Mouse (Mus musculus) gastrocnemius, postnatal 14 days (tissue): ENCODE measurements around the gene Acsbg2. TPM values are rescaled to one million over a fixed set of nuclear protein-coding genes. Genes with fewer than 3 reads are reported as not detected.

Experiments used
- DNase-seq: peaks from one replicate; pipeline ENCODE4 v3.0.0; 2021; ENCODE audit warnings: mixed read lengths
- intact Hi-C: fragments of 180-260 bp; cut with DNase I; formaldehyde crosslinking; loops from one replicate; pipeline ENCODE4 v1.15.1; 2025; ENCODE audit warnings: low total_unique reads
- total RNA-seq, 2 experiments: library from RNA; stranded (reverse); gene quantifications; 2 replicates each; pipeline ENCODE4 v1.2.3; 2021

The Acsbg2 gene
- total RNA-seq, 2 experiments from 2014 or later, result not detected

DNA sequence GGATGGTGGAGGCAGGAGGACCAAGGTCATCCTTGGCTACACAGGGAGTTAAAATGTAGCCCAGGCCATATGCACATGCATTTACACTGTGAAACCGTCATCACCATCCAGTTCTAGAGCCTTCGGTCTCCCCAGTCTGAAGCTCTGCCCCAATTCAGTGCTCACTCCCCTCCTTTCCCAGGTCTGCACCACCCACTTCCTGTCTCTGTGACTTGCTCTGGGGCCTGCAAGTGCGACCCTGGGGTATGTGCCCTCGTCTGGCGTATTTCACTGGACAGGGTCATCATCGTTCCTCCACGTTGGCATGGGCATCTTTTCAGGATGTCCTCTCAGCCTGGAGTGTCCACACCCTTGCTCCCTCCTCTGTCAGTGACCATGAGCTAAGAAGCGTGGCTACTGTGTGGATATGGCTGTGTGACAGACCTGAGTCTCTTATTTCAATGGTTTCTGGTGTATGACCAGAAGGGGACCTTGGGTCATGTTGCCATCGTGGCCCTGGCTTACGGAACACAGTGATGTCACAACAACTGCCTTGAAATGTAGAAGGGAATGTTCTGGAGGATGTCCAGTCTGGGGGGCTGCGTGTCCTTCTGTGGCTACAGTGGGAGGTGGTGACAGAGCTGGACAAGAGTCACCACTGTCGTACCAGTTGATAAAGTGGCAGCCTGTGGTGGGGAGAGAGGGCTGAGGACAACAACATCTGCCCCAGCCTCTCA lies 847 bp upstream of the Acsbg2 start, which contains the start of gene 1700061G19Rik:
TSS of gene 1700061G19Rik (plus strand) at position 542 of the 716 bp plus-strand sequence.
- intact Hi-C loops, result no loop called here
- no peak for DNase-seq

- intact Hi-C loops, result no loop called here
- no peak for DNase-seq
Observed at GRCm38 (mm10) chr17:56872512-56872911, 1.7 kb downstream of the Acsbg2 start.

DNA sequence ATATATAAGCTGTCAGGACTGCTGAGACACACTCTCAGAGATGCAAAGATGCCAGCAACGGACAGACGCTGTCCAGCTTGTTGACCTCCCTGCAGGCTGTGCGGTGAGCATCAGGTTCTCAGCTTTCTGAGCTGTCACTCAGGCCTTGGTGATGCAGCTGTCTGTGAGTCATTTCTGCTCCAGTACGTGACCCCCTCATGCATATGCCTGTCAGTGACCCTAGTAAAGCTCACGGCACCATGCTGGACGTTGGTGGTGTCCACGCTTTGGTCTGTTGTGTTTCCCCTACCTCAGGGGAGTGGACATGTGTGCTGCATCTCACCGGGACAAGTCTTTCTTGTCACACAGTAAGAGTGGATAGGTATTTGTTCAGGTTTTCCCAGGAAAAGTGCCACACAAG lies 2.5 kb downstream of the Acsbg2 start:
- intact Hi-C loops, result no loop called here
- DNase-seq, result no peak

GRCm38 (mm10) chr17:56870287-56870953 lies 3.8 kb downstream of the Acsbg2 start:
- no peak for DNase-seq
- intact Hi-C loops, result no loop called here

GRCm38 (mm10) chr17:56869481-56869977 lies 4.7 kb downstream of the Acsbg2 start:
- intact Hi-C loops, result no loop called here
- DNase-seq, result no peak

DNA sequence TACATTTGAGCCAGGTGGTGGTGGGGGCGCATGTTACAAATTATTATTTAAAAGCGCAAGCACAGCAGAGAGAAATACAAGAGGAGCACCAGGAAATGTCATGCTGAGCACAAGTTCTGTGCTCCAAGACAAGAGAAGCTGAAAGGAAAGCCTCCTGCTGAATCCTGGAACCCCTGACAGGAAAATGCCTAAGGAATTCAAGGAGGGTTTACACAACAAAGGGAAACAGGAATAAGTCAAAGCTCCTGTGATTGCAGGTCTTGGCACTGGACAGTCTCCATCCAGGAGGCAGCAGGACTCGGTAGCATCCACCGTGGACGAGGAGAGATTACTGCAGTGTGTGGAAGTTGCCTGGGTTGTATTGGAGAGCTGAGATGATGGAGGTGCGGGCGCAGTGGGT lies 8.2 kb downstream of the Acsbg2 start:
- no peak for DNase-seq
- intact Hi-C loops, result no loop called here

DNA sequence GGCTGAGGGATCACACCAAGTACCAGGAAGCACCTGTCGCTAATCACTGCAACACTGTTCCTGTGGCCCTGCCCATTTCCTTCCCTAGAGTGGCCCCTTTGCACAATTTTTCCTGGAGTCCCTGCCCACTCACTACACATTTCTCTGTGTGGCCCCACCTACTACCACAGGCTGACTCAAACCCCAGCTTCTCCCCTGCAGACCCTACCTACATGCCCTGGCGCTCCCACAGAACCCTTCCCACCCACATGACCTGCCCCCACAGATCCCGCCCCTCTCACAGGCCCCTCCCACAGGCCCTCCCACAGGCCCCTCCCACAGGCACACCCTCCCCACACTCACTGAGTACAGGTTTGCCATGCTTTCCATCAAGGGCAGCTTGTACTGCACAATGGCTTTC lies 13.1 kb downstream of the Acsbg2 start:
- DNase-seq, result no peak
- intact Hi-C loops, result no loop called here

- DNase-seq, result peak; percentile 25
- intact Hi-C loops, result loop anchor here (5.0 kb wide), 1 partner anchor 52 kb away; no protein-coding TSS in a partner anchor
Observed at GRCm38 (mm10) chr17:56858922-56859321, 15.3 kb downstream of the Acsbg2 start.

- DNase-seq, result peak; percentile 67
- intact Hi-C loops, result loop anchor here (5.0 kb wide), 1 partner anchor 51 kb away; no protein-coding TSS in a partner anchor
Observed at GRCm38 (mm10) chr17:56858216-56858615, 16.0 kb downstream of the Acsbg2 start.

DNA sequence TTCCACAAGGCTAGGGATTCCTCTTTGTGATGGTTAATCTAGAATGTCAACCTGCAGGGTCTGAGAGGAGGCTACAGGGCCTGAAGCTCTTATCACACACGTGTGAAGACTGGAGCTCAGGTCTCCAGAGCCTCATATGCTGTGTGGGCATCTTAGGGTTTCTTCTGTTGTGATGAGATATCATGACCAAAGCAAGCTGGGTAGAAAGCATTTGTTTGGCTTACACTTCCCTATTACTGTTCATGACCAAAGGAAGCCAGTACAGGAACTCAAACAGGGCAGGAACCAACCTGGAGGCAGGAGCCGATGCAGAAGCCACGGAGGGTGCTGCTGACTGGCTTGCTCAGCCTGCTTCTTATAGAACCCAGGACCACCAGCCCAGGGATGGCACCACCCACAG lies 18.8 kb downstream of the Acsbg2 start:
- intact Hi-C loops, result loop anchor here (5.0 kb wide), 1 partner anchor 48 kb away; no protein-coding TSS in a partner anchor
- no peak for DNase-seq

DNA sequence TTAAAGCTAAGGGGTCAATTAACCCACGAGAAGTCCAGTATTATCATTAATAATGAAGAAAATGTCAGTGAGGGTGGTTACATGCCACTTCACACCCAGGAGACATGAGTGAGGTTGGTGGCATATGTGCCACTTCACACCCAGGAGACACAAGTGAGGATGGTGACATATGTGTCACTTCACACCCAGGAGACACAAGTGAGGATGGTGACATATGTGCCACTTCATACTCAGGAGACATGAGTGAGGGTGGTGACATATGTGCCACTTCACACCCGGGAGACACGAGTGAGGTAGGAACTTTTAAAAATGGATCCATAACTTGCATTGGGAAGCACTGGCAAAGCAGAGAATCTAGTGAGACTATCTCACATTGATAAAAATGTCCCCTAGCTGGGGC lies 23.1 kb downstream of the Acsbg2 start:
- no peak for DNase-seq

DNA sequence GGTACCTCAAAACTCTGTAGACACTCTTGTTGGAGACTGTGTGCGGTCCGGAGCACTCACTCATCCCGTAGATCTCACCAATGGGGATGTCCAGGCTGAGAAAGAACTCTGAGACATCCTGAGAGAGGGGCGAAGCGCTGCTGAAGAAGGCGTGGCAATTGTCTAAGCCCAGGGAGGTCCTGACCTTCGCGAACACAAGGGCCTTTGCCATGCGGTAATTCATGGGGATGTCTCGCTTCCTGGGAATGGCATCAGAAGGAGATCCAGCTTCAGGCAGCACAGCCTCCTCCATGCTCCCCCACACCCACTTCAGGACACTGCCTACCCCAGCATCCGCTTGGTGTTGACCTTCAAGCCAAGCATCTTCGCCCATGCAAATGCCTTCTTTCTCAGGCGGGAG lies 24.5 kb downstream of the Acsbg2 start:
- intact Hi-C loops, result no loop called here
- DNase-seq, result no peak

More for the DNA sequence above, 23.1 kb downstream of the Acsbg2 start:
- intact Hi-C loops, result no loop called here

DNA sequence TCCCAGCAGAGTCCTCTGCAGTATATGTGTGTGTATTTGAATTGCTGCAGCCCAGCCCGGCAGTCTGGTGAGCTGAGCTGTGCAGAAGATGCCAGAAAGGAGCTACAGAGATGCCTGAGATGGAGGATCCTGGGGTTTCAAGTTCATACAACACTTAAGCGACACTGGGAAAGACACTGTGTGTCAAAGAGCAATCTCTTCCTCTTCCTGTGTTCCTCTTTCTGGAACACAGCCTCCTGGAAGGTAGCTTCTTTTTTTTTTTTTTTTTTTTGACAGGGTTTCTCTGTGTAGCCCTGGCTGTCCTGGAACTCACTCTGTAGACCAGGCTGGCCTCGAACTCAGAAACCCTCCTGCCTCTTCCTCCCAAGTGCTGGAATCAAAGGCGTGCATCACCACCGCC lies 25.5 kb downstream of the Acsbg2 start:
- intact Hi-C loops, result no loop called here
- no peak for DNase-seq

- intact Hi-C loops, result no loop called here
- DNase-seq, result no peak
Observed at GRCm38 (mm10) chr17:56843678-56844077, 30.6 kb downstream of the Acsbg2 start.

- intact Hi-C loops, result no loop called here
Observed at GRCm38 (mm10) chr17:56842173-56842572, 32.1 kb downstream of the Acsbg2 start.

GRCm38 (mm10) chr17:56840524-56840923 lies 33.7 kb downstream of the Acsbg2 start:
- intact Hi-C loops, result no loop called here
- DNase-seq, result no peak

More at GRCm38 (mm10) chr17:56842173-56842572, 32.1 kb downstream of the Acsbg2 start:
- no peak for DNase-seq

DNA sequence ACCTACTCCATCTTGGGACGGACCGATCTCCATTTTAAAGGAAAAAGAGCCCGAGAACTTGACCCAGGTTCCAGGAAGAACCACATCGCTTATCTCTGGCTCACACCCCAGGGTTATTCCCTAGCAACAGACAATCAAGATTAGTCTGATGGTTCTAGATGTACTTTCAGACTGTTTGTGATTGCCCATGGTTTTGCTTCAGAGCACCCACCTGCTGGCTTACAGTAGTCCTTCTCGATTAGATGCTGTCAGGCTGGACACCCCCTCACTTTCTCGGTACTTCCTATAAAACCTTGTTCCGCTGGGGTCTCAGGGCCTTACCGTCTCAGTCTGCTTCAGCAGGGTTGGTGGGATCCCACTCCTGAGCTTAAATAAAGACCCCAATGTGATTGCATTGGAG lies 37.9 kb downstream of the Acsbg2 start:
- intact Hi-C loops, result no loop called here
- DNase-seq, result no peak

DNA sequence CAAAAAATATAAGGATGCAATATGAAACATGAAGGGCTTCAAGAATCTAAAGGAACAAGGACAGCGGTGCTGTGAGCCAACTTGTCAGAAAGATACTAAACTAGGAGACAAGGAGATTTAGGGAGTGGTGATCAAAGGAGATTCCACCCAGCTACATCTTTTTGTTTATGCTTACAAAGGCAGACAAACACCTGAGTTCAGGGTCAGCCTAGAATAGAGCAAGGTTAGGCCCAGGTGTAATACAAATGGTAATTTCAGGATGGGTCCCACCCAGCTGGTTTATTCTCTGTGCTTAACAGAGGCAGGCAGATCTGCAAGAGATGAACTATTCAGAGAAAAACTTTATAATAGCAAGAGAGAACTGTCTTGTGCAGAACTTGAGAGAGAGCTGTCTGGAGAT lies 40.9 kb downstream of the Acsbg2 start:
- no peak for DNase-seq
- intact Hi-C loops, result no loop called here

DNA sequence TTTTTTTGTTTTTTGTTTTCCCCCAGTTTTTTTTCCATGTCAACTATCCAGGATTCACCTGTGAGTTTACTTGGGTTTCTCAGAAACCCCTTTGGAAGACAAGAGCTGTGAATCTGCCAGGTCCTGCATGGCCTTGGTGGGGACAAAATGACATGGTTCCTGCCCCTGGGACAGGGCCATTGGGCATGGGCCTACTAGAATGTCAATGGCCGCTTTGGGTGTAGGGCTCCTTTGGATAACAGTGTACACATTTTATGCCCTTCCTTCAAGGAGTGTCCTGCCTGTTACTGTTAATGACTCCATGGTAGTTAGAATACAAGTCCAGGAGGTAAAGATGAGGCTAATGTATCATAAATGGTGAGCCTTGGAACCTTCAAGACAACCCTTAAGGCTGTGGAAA lies 41.3 kb downstream of the Acsbg2 start:
- intact Hi-C loops, result no loop called here
- DNase-seq, result no peak

DNA sequence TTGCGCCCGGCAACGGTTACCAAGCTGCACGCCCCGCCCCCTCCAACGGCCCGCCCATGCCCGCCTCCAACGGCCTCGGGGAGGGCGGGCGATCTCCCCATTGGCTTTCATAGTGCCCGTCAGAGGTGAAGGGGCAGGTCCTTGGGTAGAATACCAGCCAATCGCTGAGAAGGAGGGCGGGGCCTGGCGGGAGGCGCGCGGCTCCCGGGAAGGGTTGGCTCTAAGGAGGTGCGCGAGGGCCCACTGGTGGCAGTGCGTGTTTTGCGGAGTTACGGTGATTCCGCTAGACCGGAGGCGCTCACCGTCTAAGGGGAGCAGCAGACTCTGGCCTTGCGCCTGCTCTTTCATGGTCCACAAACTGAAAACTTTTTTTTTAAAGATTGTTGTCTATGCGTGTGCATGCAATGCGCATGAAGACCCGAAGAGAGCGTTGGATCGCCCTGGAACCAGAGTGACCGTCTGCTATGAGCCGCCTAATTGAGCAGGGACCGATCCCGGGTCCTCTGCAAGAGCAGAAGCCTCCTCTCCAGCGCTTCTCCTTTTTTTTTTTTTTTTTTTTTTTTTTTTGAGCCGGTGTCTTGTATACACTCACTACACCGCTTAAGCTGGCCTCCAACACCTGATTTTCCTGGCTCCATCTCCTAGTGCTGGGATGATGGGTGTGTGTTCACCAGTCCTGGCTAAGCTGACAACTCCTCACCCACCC lies 43.0 kb downstream of the Acsbg2 start:
- DNase-seq, result peak; percentile 99
- intact Hi-C loops, result no loop called here
